Mouse (Mus musculus) gastrocnemius, adult 18-20 months (tissue): ENCODE data around the gene Tnrc18. TPM values are rescaled to one million over a fixed set of nuclear protein-coding genes. Genes with fewer than 3 reads are reported as not detected.

ENCODE experiments used
- DNase-seq: peaks from one replicate; pipeline ENCODE4 v3.0.0; 2021; ENCODE audit warnings: low spot score
- total RNA-seq, 2 experiments: library from RNA; stranded (reverse); gene quantifications; 2 replicates each; pipeline ENCODE4 v1.2.3; 2021

Gene Tnrc18
- total RNA-seq, 2 experiments from 2014 or later = 29.0 to 40.6 TPM

DNA sequence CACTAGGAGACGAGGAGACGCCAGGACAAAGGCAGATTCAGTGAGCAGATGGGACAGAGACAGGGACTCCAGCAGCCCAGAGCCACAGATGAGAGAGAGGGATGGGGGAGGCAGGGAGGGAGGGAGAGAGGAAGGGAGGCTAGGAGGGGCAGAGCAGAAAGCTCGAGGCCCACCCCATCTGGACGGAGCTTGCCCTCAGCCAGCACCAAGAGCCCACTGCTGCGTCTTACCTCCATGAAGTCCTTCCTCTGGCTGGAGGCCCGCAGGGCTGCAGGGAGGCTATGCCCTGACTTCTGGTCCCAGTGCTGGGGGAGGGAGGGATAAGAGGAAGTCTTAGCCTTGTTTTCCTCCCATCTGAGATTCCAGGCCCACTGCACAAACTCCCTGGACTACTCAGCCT is 90.7 kb downstream of the Tnrc18 start:
- no peak for DNase-seq

DNA sequence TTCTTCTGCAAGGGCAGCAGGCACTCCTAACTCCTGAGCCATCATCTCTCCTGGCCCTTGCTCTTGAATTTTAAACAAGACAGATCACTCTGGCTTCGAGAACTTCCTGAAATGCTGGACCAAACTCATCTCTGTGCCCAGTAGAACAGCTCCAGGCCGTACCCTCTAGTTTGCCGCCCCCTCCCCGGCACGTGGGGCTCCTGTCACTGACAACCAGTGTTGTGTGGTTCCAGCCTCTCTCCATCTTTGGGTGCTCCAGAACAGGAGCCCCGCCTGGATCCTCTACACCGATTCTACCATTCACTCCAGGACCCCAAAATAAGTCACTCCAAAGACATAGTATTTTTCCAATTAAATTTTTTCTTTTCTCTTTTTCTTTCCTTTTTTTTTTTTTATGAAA is 93.2 kb downstream of the Tnrc18 start:
- no peak for DNase-seq

DNA sequence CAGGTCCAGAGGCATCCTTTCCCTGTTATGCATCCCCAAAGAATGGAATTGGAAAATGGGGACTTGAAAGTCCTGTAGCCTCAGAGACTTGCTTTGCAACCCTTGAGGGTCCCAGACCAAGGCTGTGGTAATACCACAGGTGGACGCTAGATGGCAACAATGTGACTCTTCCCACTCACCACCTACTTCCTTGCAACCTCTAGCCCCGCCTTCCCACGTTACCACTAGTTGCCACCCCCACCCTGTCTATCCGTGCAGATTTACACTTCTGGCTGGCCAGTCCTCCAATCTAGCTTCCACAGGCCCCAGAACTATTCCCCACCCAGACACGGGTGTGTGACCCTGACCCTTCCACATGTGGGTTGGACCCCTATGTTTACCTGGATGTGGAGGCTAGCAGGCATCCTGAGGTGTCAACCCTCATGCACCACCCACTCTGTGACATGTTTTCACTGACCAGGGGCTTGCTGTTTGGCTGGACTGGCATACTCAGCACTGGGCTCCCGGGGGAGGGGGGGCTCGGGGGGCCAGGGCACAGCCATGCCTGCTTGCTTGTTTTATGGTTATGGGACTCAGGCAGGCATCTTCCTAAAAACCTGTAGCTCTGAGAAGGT is 93.8 kb downstream of the Tnrc18 start:
- DNase-seq = peak; percentile 57

DNA sequence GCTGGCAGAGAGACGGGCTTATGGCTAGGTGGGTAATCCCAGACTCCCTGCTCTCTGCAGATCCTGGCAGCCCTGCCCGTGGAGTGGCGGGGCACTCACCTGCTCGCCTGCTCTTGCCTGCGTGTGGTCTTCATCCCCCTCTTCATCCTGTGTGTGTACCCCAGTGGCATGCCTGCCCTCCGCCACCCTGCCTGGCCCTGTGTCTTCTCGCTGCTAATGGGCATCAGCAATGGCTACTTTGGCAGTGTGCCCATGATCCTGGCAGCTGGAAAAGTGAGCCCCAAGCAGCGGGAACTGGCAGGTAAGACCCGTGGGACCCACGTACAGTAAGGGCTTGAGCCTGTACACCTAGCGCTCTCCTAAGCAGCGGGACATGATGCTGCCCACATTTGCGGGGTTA is 97.6 kb downstream of the Tnrc18 start:
- DNase-seq = no peak

DNA sequence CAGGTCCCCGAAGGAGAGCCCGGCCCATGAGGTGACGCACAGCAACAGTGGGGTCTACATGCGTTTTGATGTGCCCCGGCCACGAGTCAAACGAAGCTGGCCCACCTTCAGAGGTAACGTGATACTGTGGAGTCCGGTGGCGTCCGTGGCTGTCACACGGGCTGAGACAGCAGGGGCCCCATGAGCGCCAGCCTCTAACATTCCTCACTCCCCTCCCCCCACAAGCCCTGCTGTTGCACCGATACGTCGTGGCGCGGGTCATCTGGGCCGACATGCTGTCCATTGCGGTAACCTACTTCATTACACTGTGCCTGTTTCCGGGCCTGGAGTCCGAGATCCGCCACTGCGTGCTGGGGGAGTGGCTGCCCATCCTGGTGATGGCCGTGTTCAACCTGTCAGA is 99.0 kb downstream of the Tnrc18 start:
- DNase-seq = no peak

DNA sequence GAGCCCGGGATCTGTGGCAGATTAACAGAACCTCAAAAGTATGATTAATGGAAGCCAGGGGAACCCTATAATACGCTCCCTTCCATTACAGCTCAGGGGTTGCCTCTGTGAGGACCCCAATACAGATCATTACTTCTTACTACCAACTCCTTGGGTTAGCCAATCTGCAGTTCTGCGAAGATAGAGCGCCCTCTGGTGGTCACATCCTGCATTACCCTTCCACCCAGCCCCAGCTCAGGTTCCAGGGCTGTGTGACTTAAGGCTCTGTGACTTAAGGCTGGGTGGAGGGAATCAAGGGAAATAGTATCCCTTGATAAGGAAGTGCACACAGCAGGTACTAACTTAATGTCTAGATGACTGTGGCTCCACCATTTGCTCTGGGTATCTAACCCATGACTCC is 99.4 kb downstream of the Tnrc18 start:
- peak; percentile 75 for DNase-seq

DNA sequence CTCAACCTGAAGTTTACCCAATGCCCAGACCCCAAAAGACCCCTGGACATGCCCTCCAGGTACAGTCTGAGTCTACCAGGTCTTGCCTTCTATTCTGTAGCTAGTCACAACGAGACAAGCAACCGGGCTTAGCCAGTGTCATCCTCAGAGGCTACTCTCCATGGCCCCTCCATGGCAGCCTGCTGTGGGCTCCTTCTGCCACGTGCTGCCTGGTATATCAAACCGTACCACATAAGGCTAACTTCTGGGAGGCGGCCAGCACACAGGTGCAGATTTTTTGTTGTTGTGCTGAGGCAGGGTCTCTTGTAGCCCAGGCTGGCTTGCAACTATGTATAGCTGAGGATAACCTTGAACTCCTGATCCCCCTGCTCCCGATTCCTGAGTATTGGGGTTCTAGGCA is 101.4 kb downstream of the Tnrc18 start:
- no peak for DNase-seq

DNA sequence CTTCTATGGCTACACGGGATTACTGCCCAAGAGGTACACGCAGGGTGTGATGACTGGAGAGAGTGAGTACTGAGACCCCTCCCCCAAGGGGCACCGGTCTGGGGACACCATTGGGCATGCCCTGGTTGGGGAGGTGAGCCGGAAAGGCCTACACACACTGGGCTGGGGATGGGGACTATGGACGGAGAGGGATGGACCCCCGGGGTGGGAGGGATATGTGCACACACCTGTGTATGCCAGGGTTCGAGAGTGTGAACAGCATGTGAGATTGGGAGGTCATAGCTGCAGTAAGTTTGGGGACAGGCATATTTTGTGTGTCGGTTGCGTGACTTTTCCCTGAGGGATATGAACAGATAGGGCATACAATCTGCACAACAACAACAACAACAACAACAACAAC is 102.4 kb downstream of the Tnrc18 start:
- DNase-seq = no peak

DNA sequence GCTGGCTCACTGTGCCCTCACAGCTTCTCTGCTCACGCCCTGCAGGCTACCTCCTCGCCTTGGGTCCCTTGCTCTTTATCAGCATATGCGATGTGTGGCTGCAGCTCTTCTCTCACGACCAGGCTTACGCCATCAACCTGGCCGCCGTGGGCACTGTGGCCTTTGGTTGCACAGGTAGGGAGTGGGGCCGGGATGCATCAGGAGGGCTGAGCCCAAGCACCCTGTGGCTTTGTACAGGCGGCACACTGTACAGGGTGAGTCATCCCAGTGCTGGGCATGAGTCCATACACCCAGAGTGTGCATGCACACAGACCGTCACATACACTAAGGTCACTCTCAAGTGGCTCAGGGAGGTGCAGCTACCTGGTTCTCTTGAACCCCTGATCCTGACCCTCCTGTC is 103.5 kb downstream of the Tnrc18 start:
- no peak for DNase-seq

DNA sequence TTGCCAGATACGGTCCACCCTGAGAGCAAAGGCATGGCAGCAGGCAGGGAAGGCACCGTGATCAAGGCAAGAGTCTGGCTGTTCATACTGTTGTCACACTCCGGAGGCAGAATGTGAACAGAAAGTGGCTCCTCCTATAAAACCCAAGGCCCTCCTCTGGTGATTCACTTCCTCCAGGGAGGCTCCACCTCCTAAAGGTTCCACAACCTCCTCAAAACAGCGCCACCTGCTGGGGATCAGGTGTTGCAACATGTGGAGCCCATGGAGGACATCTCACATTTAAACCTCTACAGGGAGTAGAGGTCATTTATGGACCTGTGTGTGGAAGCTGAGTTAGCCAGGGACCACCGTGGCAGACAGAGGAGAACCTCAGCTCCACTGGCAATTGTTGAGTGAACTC is 105.1 kb downstream of the Tnrc18 start:
- DNase-seq = no peak

DNA sequence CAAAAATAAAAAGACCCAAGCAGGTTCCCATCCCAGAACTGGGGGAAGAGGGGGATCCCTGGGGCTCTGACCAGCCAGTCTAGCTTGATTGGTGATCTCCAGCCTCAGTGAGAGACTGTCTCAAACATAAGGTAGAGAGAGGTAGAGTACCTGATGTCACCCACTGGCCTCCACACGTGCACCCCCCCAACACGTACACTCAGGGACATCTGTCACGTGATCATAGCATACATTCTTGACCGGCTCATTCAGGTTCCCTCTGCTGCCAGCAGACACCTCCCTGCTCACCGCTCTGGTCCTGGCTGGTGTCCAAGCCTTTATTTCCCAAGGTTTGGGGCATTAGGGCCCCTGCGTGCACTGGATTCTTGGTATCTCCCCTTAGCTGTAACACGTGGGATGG is 108.0 kb downstream of the Tnrc18 start:
- DNase-seq = no peak

DNA sequence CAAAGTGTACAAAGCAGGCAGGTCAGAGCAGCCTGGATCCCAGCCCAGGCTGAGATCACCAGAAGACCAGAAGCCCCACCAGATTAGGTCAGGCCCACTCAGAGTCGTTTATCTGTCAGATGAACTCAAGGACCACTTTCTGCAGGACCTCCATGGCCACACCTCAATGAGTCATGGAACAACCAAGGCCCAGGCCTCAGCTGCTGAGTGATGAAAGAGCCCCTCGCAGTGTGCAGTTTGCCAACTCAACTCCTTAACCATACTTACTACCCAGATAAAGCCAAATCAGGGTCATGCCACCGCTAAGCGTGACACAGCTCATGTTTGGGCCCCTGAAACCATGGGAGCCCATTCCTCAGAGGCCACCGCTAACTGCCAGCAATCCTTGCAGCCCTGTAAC is 109.8 kb downstream of the Tnrc18 start:
- no peak for DNase-seq

DNA sequence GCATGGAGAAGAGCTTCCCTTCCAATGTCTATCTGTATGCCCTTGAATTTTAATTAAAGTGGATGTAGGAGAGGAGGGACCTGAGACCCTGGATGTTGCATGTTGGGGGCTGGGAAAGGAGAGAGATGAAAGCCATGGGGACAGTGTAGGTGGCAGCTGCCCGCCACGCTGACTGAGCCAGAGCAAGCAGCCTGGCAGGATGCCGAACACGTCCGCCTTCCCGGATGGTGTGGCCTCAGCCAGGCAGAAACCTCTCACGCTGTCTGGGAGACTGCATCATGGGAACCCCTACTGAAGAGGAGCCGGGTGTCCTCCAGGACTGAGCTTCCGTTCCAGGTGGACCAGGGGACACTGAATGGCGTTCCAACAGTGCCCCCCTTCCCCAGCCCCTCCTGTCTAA is 113.9 kb downstream of the Tnrc18 start:
- no peak for DNase-seq

DNA sequence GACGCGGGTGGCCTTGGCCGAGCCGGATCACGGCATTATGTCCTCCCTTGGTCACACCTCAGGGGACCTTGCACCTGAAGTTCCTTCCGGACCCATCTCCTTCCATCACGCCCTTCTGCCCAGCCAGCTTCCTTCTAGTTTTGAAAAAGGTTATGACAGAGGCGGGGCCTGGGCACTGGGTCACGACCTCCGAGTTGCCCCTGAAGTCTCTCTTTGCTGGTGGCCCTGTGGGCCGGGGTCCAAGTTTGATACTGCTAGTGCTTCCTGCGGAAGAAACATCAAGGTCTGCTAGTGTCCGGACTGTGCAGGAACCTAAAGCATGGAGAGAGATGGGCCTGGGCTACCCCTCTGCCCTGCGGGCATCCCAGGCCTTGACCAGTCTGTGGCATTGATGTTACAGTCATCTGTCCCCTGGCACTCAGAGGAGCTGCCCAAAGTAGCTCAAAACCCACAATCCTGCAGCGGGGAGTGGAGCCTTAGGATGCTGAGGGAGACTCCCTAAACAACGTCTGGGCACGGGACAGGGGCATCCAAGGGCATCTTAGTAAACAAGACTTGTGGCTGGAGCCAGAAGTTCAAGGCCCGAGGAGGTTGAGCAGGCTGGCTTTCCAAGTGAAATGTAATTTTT is 114.8 kb downstream of the Tnrc18 start:
- DNase-seq = no peak

DNA sequence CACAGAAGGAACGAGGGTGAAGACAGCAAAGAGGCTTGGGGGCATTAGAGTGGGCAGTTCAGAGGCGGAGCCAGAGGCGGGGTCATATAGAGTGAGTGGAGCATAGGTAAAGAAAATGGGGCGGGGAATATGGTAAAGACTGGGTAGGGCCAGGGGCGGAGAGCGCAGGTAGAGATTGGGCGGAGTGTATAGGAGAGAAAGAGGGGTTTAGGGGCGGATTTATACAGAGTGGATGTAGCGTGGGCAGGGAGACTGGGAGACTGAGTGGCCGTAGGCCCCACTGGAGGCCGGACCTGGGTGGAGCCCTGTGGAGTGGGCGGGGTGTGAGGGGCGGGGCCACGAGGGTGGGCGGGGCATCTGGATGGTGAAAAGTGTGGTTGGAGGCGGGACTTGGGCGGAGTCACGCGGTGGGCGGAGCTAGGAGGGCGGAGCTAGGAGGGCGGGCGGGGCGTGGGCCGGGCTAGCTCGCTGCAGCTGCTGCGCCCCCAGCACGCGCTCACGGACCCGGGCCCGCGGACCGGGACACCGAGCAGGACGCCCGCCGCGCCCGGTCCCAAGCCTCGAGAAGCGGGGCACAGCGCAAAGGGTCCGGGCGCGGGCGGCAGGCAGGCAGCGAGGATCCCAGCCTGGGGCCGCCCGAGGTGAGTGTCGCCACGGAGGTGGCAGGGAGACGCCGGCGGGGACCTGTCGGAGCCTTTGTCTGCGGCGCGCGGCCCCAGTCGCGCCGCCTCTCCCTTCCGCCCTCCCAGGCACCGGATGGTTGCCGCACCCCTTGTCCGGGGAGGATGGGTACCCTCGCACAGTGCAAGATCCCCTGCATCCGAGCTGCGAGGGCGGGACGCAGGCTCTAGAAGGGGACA is 115.6 kb downstream of the Tnrc18 start:
- no peak for DNase-seq

DNA sequence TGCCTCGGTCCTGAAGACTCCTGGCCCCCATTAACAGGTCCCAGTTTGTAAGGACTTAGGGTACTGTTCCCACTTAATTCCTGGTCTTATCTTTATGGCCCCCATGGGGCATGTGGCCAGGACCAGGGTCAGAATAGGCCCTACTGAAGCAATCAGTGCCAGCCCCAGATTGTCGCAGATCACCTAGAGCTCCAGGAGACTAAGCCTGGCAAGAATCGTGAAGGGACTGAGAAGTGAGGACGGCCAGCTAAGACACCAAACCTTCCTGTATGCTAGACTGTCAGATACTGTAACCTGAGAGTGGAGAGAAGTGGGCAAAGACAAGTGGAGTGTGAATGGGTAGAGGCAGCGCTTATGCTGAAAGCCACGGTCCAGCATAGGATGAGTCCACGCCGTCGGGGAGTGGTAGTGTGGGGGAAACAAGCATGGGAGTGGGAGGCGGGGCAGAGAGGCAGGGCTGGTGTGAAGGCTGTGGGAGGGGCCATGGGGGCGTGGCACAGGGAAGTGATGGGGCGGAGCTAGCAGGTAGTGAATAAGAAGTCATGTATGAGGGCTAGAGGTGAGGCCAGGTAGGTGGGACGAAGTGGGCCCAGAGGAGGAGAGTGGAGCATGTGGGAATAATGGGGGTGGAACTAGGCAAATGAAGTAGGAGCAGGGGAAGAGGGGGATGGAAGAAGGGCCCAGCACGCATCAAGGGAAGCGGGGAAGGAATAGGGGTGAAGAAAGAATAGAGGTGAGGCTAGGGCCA is 116.4 kb downstream of the Tnrc18 start:
- no peak for DNase-seq

DNA sequence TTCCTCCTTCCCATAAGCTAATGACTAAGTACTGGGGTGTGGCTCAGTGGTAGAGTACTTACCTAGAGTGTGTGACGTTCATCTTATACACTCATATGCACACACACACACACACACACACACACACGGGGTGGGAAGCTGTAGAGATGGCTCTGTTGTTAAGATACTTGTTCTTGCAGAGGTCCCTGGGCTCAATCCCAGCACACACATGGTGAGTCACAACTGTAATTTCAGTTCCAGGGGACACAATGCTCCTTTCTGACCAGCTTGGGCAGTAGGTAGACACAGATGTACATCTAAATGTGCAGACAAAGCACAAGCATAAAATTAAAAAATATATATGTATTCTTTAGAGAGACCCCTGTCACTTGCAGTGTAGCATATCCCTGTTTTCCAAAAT is 119.7 kb downstream of the Tnrc18 start:
- no peak for DNase-seq

DNA sequence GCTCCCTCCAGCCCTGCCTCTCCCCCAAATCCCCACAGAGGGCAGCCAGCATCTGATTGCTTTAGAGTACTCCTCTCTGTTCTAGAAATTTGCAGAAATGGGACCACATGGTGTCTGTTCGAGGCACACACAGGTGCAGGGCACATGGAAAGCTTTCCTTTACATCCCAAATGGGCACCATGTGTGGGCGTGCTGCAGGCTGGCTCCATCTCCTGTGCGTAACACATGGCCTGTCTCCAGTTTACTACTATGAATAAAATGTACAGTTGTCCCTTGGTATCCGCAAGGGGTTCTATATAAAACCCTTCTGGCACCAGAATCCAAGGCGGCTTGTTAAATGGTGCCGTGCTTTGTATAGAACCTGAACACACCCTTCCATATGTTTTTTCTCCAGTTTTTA is 120.6 kb downstream of the Tnrc18 start:
- DNase-seq = no peak

DNA sequence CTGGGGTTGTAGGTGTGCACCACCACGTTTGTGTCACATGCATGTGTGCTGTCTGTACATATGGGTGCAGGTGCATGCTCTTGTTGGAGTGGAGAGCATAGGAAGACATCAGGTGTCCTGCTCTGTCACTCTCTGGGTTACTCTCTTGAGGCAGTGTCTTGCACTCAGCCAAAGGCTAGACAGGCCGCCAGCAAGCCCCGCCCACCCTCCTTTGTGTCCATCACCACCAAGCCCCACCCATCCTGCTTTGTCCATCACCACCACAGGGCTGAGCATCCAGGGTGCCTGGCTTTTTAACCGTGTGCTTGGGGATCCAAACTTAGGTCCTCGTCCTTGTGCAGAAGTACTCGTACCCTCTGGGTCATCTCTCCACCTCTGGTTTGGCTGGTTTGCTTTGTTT is 121.2 kb downstream of the Tnrc18 start:
- DNase-seq = no peak

DNA sequence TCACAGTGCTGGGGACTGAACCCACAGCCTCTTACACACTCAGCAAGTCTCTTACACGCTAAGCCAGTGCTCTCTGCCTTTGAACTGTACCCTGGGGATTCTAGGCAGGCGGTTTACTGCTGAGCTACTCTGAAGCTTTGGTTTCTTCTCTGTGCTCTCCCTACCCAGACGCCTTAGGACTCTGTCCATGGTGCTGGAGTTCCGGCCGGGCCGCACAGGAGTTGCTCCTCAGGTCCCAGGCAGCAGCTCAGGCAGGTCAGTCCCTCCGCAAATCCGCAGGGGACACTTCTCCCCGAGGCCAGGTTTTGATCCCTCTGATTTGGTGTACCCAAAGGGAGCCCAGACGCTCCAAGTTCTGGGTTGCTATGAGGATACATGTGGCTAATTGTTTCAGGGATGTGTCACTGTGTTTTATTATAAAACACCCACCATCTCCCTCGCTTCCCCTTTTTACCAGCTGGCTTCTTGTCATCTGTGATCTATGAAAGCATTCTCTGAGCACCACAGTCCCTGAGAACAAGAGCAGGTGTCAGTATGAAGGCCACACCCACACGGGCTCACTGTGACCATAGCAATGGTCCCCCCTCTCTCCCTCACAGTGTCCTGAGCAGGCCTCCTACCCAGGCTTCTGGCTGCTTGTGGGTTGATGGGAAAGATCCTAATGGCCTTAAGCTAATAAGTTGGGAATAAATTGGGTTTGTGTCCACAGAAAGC is 122.7 kb downstream of the Tnrc18 start:
- DNase-seq = no peak

DNA sequence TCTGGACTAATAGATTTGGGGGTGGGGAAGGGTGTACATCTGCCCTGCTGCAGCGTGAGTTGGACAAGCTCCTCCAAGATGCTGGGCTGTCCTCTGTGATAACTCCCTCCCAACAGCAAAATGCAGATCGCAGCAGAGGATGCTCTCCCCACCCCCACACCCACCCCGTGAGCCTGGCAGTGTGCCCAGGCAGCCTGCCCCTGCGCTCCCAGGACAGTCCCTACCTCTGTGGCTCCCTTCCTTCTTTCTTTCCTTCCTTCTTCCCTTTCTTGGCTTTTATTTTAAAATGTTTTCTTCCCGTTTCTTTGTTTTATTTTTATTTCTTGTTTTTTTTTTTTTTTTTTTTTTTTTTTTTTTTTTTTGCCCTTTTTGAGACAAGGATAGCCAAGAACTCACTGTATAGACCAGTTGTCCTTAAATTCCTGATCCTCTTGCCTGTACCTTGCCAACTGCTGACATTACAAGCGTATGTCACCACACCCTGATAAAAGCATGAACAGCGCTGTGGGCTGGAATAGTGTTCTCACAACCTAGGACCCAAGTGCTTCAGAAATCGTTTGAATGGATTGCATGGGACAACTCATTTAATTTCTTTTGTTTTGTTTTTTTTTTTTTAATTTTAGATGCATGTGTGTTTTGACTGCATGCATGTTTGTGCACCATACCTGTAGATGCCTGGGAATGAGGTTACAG is 123.6 kb downstream of the Tnrc18 start:
- DNase-seq = no peak
